Mouse (Mus musculus): Measurements from ENCODE around the gene Il17rc. TPM values are rescaled to one million over a fixed set of nuclear protein-coding genes. Genes with fewer than 3 reads are reported as not detected.

Il17rc gene
- polyA plus RNA-seq, 1 experiment from 2014 or later: not detected

DNA sequence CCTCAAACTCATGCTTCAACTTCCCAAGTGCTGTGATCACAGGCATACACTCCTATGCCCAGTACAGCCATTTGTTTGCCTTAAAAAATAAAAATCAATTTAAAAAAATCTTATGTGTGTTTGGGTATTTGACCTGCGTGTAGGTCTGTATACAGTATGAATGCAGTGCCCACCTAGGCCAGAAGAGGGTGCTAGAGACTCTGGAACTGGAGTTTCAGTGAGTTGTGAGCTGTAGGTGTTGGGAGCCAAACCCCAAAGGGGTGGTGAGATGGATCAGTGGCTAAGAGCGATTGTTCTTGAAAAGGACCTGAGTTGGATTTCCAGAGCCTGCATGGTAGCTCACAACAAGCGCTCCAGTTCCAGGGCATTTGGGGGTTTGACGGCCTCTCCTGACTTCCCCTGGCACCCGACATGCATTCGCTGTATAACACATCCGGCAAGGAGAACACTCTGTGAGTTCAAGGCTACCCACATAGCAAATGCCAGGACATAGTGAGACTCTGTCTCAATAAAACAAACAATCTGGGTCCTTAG is 30.0 kb upstream of the Il17rc start:
- 54% methylated on average over 7 of the region's 7 CpGs for WGBS (ENCODE audit: missing documents)
- Histone ChIP-seq H3K36me3 (ENCODE audit: inconsistent target) (no peaks in the 10 kb centered on the region), H3K4me3 (ENCODE audit: inconsistent target) (no peak overlapping the region), H3K79me2 (ENCODE audit: inconsistent target) (peaks cover 18% of the 10 kb centered on the region), H3K27ac (no peak overlapping the region)

GRCm38 (mm10) chr6:113442087-113442441 is 29.2 kb upstream of the Il17rc start:
- Histone ChIP-seq H3K4me3 (ENCODE audit: inconsistent target) (peak overlapping the region; percentile 91; the same call in 1 of the 2 replicates), H3K27ac (no peak overlapping the region), H3K36me3 (ENCODE audit: inconsistent target) (no peaks in the 10 kb centered on the region; the same call in 1 of the 2 replicates), H3K79me2 (ENCODE audit: inconsistent target) (peaks cover 18% of the 10 kb centered on the region)
- WGBS (ENCODE audit: missing documents): 39% methylated on average over 9 of the region's 9 CpGs

DNA sequence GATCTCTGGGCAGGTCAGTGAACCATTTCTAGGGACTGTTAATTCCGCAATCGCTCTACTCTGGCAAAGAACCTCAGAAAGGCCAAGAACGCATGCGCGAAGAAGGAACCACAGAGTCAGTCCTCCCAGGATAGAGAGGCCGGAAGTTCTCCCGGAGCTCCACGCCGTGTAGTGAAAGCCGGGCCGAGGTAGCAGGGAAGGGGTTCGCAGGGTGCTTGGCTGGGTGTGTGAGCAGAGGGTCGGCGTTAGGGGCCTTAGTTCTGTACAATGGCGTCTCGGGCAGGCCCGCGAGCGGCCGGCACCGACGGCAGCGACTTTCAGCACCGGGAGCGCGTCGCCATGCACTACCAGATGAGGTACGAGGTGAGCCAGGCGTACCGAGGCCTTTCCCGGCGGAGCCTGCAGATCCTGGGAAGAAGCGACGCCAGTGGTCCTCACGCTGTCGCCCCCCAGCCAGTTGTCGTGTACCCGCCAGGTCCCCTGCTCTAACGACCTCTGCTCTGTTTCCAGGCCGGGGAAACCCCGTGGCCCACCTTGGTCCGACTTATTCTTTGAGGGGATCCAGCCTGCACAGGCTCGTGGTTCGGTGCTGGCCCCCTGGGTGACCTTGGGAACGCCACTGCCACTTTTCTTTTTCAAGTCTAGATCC is 28.7 kb upstream of the Il17rc start, which contains the start of gene Jagn1:
Jagn1 (plus strand) TSS at position 128 of the 649 bp plus-strand sequence.
- H3K4me3 ChIP-seq (ENCODE audit: inconsistent target): peak within 1 kb of the TSS; percentile 91
- peaks cover 5% of the 10 kb centered on the region; the same call in 1 of the 2 replicates for H3K36me3 ChIP-seq (ENCODE audit: inconsistent target)
- H3K27ac ChIP-seq: peak within 1 kb of the TSS; percentile 28; the same call in 1 of the 2 replicates
- under 1% methylated on average over 45 of the region's 45 CpGs for WGBS (ENCODE audit: missing documents)
- H3K79me2 ChIP-seq (ENCODE audit: inconsistent target): peaks cover 18% of the 10 kb centered on the region

DNA sequence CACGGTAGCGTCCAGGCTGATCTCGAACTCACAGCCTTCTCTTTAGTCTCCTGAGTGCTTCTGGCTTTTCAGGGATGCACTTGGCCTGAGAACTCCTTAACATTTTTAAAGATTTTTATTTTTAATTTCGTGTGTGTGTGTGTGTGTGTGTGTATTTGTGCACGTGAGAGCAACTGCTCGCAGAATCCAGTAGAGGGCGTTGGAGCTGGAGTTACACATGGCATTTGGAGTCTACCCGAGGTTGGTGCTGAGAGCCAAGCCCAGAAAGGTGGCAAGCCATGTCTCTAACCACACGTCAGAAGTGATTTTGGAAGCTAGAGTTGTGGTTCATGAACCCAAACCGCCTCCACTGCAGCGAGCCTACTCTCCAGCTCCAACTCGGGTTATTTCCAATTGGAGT is 28.1 kb upstream of the Il17rc start:
- H3K27ac ChIP-seq: peak overlapping the region; percentile 28; the same call in 1 of the 2 replicates
- peaks cover 18% of the 10 kb centered on the region for H3K79me2 ChIP-seq (ENCODE audit: inconsistent target)
- peak overlapping the region; percentile 91 for H3K4me3 ChIP-seq (ENCODE audit: inconsistent target)
- WGBS (ENCODE audit: missing documents): 49% methylated on average over 12 of the region's 12 CpGs
- H3K36me3 ChIP-seq (ENCODE audit: inconsistent target): peaks cover 10% of the 10 kb centered on the region; the same call in 1 of the 2 replicates

DNA sequence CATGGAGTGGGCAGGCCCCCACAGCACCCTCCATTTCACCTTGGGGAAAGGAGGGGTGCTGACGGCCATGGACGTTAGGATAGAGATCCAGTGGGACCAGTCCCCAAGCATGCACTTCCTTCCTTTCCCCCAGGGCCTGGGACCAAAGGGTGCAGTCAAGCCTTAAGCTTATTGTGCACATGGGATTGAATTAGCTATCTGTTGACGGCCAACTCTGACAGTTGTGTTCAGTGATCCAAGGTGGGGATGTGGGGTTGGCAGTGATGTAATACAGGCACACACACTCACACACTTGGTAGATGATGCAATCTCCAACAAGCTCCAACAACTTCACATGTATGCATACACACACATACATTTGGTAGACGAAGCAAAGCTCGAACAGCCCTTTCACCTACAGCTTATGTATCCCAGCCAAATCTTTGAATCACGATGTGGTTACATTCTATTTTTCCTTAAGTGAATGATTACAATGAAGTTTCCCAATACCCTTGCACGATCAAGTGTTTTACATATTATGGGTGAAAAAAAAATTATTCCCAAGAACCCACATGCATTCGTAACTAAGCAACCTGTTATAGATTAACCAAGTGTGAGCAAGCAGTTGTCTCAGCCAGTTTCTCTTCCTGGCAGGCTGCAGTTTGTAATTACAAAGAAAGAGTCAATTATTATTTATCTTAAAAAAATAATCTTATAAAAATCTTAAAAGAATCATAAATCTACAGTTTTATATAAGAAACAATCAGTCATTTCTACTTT is 26.8 kb upstream of the Il17rc start:
- Histone ChIP-seq H3K4me3 (ENCODE audit: inconsistent target) (no peak overlapping the region), H3K36me3 (ENCODE audit: inconsistent target) (peaks cover 14% of the 10 kb centered on the region; the same call in 1 of the 2 replicates), H3K79me2 (ENCODE audit: inconsistent target) (peaks cover 18% of the 10 kb centered on the region), H3K27ac (no peak overlapping the region)
- WGBS (ENCODE audit: missing documents): 92% methylated on average over 6 of the region's 8 CpGs

DNA sequence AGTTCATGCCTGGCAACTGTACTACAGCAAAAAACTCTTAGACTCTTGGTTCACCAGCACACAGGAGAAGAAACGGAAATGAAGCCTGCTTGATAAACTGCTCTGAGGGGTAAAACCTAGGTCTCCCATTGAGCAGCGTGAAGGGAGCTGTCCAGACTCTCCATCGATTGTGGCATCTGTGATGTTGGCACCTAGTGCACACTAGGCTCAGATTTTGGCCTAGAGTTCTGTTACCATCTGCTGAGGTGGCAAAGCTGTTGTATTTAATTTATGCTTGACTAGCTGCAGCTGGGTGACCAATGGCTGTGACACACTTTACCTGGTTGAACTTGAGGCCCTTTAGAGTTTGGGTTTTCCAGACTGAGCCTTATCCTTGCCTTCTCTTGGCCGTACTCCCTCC is 23.6 kb upstream of the Il17rc start:
- WGBS (ENCODE audit: missing documents): 97% methylated on average over 4 of the region's 4 CpGs
- H3K36me3 ChIP-seq (ENCODE audit: inconsistent target): peaks cover 14% of the 10 kb centered on the region; the same call in 1 of the 2 replicates
- no peak overlapping the region for H3K4me3 ChIP-seq (ENCODE audit: inconsistent target)
- H3K79me2 ChIP-seq (ENCODE audit: inconsistent target): peaks cover 16% of the 10 kb centered on the region
- no peak overlapping the region for H3K27ac ChIP-seq

DNA sequence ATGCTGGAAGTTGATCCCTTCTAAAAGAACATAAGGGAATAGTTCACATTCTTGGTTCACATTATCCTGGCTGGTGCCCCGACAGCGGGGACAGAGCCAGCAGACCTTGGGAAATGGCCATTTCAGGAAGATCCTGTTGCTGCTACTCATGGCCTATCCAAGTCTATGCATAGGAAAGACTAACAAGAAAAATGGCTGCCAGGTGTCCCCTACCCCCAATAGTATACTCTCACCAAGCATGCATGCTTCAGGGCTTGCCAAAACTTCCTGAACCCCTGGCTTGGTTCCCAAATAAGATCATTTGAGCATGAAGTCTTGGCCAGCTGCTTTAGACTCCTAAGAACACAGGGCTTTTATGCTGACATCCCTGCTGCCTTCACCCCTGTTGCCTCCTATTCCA is 19.4 kb upstream of the Il17rc start:
- 93% methylated on average over 2 of the region's 2 CpGs for WGBS (ENCODE audit: missing documents)
- Histone ChIP-seq H3K4me3 (ENCODE audit: inconsistent target) (no peak overlapping the region), H3K79me2 (ENCODE audit: inconsistent target) (no peaks in the 10 kb centered on the region), H3K36me3 (ENCODE audit: inconsistent target) (peaks cover 14% of the 10 kb centered on the region; the same call in 1 of the 2 replicates), H3K27ac (no peak overlapping the region)

DNA sequence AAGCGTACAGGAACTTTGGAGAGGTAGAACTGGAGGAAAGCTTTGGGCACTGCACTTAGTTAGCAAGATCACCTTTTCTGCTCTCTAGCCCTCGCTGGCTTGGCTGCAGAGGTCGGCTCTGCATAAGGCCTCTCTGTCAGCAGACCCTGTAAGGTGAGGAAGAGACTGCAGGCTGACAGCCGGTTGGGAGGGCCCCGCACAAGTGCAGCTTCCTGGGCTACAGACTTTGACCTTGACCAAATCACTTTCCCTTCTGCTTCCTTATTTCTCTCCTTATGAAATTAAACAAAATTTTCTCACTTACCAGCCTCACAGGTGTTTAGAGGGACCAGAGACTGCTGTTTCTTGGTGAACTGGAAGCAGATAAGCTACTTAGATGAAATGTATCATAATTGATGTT is 16.2 kb upstream of the Il17rc start:
- no peak overlapping the region for H3K4me3 ChIP-seq (ENCODE audit: inconsistent target)
- 22% methylated on average over 5 of the region's 5 CpGs for WGBS (ENCODE audit: missing documents)
- no peak overlapping the region for H3K27ac ChIP-seq
- H3K36me3 ChIP-seq (ENCODE audit: inconsistent target): no peaks in the 10 kb centered on the region
- no peaks in the 10 kb centered on the region for H3K79me2 ChIP-seq (ENCODE audit: inconsistent target)

- Histone ChIP-seq H3K36me3 (ENCODE audit: inconsistent target) (no peaks in the 10 kb centered on the region), H3K79me2 (ENCODE audit: inconsistent target) (no peaks in the 10 kb centered on the region), H3K4me3 (ENCODE audit: inconsistent target) (no peak within 1 kb of the TSS), H3K27ac (no peak within 1 kb of the TSS)
- WGBS (ENCODE audit: missing documents): 17% methylated on average over 7 of the region's 10 CpGs
Observed at GRCm38 (mm10) chr6:113457952-113458534, 13.2 kb upstream of the Il17rc start, which contains the start of gene Il17re. Gene Il17re (plus strand): TSS chr6:113458484.

DNA sequence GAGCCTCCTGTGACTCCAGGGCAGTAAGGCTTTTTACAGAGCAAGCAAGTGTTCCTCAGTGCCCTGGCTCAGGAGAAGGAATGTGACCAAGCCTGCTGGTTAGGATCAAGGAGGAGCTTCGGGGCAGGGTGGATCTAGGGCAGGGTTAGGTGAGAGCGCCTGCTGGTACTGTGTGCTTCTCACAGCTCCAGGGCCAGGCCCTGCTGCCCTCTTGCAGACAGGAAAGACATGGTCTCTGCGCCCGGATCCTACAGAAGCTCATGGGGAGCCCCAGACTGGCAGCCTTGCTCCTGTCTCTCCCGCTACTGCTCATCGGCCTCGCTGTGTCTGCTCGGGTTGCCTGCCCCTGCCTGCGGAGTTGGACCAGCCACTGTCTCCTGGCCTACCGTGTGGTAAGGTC is 12.6 kb upstream of the Il17rc start:
- Histone ChIP-seq H3K27ac (no peak overlapping the region), H3K36me3 (ENCODE audit: inconsistent target) (no peaks in the 10 kb centered on the region), H3K4me3 (ENCODE audit: inconsistent target) (no peak overlapping the region), H3K79me2 (ENCODE audit: inconsistent target) (no peaks in the 10 kb centered on the region)
- 54% methylated on average over 8 of the region's 10 CpGs for WGBS (ENCODE audit: missing documents)

- Histone ChIP-seq H3K4me3 (ENCODE audit: inconsistent target) (no peak overlapping the region), H3K27ac (no peak overlapping the region), H3K79me2 (ENCODE audit: inconsistent target) (no peaks in the 10 kb centered on the region), H3K36me3 (ENCODE audit: inconsistent target) (no peaks in the 10 kb centered on the region)
- 81% methylated on average over 7 of the region's 7 CpGs for WGBS (ENCODE audit: missing documents)
Observed at GRCm38 (mm10) chr6:113464040-113464439, 7.2 kb upstream of the Il17rc start.

DNA sequence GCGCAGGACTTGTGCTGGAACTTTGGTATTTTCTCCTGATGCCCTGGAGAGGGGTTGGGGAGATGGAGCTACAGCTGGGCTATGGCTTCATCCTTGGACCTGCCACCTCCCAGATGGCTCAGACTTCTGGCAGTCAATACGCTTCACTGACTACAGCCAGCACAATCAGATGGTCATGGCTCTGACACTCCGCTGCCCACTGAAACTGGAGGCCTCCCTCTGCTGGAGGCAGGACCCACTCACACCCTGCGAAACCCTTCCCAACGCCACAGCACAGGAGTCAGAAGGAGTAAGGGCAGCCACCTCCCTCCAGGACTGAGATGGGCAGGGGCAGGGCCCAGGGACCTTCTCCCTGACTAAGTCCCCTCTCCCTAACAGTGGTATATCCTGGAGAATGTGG is 5.6 kb upstream of the Il17rc start:
- Histone ChIP-seq H3K79me2 (ENCODE audit: inconsistent target) (no peaks in the 10 kb centered on the region), H3K36me3 (ENCODE audit: inconsistent target) (no peaks in the 10 kb centered on the region), H3K27ac (no peak overlapping the region), H3K4me3 (ENCODE audit: inconsistent target) (no peak overlapping the region)
- 87% methylated on average over 5 of the region's 5 CpGs for WGBS (ENCODE audit: missing documents)

DNA sequence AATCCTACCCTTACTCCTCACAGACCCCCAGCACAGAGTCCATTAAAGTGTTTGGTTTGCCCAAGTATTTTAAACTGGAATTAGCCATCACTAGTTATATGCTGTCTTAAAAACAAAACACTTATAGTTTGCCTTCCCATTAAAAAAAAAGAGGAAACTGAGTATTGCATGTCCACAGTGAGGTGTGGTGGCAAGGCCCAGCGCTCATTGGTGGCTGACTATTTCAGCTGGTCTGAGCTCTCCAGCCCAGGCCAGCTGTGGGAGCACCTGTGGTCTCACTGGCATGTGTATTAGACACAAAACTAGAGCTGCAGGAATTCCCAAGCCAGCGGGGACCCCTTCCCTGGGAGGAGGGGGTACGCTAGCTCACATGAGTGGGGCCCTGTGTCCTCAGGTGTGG is 2.7 kb upstream of the Il17rc start:
- H3K79me2 ChIP-seq (ENCODE audit: inconsistent target): no peaks in the 10 kb centered on the region
- H3K4me3 ChIP-seq (ENCODE audit: inconsistent target): no peak overlapping the region
- H3K27ac ChIP-seq: no peak overlapping the region
- WGBS (ENCODE audit: missing documents): 58% methylated on average over 3 of the region's 3 CpGs
- H3K36me3 ChIP-seq (ENCODE audit: inconsistent target): no peaks in the 10 kb centered on the region

DNA sequence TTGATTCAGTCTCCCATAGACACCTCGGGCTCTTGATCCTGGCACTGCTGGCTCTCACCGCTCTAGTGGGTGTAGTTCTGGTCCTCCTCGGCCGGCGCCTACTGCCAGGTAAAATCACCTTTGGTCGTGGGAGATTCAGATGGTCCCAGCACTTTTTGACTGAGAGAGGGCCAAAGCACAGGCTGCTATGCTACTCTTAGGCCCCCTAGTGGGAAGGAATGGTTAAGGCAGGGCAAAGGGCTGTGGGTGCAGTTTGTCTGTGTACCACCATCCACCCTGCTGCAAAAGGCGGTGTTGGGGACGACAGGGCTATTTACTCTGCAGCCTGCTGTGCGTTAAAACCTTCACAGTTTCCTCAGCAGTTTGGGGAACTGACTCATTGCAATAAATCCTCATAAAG is 2.2 kb upstream of the Il17rc start:
- Histone ChIP-seq H3K27ac (no peak overlapping the region), H3K79me2 (ENCODE audit: inconsistent target) (no peaks in the 10 kb centered on the region), H3K36me3 (ENCODE audit: inconsistent target) (no peaks in the 10 kb centered on the region), H3K4me3 (ENCODE audit: inconsistent target) (no peak overlapping the region)
- whole genome bisulfite sequencing (ENCODE audit: missing documents): 6% methylated on average over 9 of the region's 9 CpGs

DNA sequence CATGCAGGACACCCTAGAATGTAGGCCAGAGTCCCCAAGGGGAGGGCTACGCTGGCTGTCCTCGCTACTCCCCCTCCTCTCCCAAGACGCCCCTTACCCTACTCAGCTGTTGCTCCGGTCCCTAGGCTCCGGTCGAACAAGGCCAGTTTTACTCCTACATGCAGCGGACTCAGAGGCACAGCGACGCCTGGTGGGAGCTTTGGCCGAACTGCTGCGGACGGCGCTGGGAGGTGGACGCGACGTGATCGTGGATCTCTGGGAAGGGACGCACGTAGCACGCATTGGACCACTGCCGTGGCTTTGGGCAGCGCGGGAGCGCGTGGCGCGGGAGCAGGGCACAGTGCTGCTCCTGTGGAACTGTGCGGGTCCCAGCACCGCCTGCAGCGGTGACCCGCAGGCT is 1.8 kb upstream of the Il17rc start:
- H3K4me3 ChIP-seq (ENCODE audit: inconsistent target): no peak overlapping the region
- no peak overlapping the region for H3K27ac ChIP-seq
- WGBS (ENCODE audit: missing documents): 6% methylated on average over 31 of the region's 31 CpGs
- H3K79me2 ChIP-seq (ENCODE audit: inconsistent target): no peaks in the 10 kb centered on the region
- H3K36me3 ChIP-seq (ENCODE audit: inconsistent target): no peaks in the 10 kb centered on the region

All from macrophage (primary cell).